Mouse (Mus musculus) forelimb bud, embryonic 11.5 days (tissue): ENCODE data around the gene Ccl6.
A peak's percentile ranks its signal among the peaks of the same experiment; 100 is the strongest.

Source experiments
- DNase-seq: peaks from one replicate; pipeline ENCODE4 v3.0.0-alpha.2; 2012; ENCODE audit warnings: low read depth, low spot score

The Ccl6 gene

DNA sequence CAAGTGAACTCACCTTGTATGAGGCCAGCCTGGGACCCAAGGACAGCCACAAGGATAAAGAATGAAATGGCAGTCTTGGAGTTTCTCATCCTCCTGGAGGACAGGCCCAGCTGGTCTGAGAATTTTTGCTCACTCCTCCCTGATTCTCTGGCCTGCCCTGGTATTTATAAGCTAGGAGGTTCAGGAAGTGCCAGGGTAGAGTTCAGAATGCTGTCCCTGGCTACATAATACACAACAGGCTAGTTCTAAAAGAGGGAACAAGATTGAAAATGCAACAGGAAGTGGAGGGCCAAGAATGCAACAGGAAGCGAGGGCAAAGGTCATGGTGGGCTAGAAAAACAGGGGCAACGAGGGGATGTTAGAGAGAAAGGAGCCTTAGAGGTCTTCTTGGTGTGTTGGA, at the start of gene Ccl6:
Gene Ccl6 (minus strand): TSS at position 235 of the 400 bp plus-strand sequence.
- DNase-seq = no peak

DNA sequence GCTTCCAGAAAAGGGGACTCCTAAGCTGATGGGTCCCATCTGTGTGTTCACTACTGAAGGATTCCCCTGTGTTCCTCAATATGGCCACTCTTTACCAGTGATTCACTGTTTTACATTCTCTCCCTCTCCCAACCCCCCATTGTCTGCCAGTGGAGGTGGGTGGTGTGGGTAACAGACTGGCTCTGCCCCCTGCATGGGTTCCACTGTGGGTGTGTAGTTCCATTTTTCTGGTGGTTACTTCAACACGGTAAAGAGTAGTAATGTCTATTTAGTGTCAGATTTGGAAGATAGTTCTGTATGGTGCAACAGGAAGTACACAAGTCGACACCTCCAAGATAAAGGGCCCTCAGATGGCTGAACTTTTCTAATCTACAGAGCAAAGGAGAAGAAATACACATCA, 48.3 kb upstream of the Ccl6 start:
- DNase-seq = no peak

DNA sequence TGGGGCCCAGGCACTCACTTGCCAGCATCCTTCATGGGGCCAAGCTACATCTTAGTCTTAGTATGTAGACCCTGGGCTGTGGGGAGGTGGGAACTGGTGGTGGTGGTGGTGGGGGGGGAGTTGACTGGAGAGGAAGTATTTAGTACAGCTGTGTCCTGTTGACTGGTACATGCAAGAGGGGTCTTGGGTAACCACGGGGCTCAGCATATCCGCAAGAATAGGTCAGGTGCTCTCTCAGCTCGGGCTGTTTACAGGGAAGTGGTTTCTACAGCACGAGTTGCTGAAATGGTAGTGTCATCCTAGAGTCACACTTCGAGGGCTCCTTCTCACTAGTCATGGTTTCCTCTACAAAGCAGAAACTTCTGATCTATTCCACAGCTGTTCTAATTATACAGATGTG, 47.3 kb upstream of the Ccl6 start:
- no peak for DNase-seq

DNA sequence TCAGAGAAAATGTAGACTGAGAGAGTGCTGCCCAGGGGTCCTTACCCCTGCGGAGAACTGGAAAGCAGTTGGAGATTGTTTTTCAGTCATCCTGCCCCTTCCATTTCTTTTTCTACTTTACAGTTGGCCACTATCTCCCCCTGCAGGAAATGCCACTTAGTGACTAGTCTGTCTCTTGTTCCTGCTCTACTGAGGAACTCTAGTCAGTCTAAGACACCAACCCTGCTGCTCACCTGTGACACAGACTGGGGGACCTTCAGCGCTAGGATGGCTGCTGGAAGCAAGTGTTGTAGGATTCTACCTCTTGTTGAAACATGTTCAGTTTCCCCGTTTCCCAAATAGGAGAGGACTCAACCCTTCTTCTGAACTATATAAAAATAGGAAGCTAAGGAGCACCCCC, 46.6 kb upstream of the Ccl6 start:
- DNase-seq = no peak

DNA sequence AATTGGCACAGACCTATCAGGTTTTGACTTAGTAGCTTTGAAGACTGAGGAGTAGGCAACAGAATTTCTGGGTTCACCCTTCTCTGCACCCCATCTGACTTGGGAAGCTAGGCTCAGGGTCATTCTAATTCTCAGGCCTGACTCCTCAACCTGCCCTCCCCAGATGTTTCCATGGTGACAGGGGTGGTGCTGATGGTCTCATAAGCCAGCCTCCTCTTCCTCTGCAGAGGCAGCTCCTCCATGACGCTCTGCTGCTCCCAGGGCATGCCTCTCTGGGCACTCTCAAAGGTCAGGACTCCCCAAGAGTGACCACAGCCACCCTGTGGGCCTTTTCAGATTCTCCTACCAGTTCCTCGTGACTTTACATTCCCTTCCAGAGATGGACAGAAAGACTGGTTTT, 46.0 kb upstream of the Ccl6 start:
- no peak for DNase-seq

DNA sequence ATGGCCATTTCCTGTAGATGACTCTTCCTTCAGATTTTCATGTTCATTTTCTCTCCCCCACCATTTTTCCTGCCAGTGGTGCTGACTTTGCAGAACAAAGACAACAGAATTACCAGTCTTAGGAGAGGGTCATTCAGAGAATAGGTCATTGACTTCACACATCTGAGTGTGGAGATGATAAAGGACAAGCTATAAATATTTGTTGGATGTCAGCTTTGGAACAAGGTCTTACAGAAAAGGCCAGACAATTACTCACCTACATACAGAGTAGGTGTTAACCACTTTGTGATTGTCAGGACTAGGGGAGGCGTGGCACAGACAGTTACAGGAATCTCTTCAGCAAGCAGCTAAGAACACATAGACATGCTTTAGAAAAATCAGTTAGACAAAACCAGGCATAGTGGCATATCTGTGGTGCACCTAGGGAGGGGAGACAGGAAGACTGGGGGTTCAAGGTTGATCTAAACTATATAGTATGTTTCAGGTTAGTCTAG, 43.9 kb upstream of the Ccl6 start:
- DNase-seq = no peak

DNA sequence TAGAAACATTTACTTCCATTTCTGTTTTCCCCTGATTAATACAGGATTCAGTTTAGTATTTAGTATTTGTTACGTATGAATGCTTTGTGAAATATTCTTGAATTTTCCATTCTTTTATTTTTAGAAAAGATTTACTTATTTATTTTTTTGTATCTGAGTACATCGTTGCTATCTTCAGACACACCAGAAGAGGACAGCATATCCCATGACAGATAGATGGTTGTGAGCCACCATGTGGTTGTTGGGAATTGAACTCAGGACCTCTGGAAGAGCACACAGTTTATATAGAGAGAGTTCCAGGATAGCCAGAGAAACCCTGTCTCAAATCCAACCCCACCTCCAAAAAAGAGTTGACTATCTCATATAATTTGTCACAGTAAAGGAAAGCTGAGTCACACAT, 42.0 kb upstream of the Ccl6 start:
- DNase-seq = no peak

DNA sequence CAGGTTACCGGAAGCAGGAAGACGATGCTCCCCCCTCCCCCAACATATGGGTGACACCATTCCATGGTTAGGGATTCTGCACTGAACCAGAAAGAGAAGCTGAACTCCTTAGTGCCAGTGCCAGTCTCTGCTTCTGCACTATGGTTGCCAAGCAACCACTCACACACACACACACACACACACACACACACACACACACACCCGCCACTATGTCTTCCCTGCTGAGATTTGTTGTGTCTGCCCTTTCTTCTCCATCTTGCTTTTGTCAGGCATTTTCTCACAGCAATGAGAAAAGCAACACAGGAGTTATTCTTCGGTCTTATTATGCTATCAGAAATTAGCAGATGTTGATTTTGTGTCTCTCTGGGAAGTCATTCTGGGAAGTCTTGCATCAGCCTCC, 41.5 kb upstream of the Ccl6 start:
- DNase-seq = no peak

DNA sequence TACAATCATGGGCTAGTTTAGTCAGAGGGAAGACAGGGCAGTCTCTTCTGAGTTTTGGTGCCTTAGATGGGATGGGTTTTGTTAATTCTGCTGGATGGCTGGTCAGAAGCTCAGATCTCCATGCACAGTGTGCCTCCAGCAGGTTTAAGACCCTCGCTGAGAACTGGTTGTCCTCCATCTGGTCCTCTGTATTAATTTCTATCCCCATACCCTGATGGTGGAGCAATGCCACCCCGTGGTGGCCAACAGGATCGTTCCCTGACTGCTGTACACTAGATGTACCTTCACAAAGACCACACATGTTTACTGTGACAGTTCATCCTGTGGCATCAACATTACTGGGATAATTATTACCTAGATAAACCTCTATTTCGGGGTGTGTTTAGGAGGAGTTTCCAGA, 39.9 kb upstream of the Ccl6 start:
- no peak for DNase-seq

DNA sequence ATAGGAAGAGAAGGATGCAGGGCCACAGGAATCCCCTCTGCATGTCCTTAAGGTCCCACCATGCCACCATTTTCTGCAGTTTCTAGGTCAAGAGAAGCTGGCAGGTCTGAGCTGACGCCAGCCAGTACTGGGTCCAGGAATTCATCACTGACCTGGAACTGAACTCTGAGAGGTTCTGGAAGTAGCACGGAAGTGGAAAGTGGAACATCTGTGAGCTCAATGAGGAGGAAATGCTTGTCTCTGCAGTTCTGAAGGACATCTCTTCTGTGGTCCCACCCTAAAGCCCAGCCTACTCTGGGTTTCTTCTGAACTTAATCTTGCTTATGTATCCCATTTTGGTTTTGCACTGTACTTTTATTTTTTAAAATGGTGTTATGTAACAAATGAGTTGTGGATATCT, 38.2 kb upstream of the Ccl6 start:
- DNase-seq = no peak

DNA sequence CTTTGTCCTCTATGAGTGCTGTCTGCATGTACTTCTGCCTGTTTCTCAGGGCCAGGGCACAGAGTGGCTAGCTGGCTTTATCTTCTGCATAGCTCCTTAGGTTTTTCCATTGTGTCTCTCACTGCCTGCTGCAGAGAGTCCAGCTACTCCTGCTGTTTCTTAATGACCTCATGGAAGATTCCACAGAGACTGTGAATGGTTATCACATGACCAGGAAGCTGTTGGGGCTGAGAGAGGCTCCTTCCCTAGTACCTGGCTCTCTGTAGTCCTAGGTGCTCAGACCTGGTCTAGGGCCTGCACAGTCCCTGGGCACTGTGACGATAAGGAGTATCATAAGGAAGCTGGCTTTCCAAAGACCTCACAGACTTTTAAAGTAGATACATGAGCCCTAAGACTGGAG, 37.7 kb upstream of the Ccl6 start:
- DNase-seq = no peak

DNA sequence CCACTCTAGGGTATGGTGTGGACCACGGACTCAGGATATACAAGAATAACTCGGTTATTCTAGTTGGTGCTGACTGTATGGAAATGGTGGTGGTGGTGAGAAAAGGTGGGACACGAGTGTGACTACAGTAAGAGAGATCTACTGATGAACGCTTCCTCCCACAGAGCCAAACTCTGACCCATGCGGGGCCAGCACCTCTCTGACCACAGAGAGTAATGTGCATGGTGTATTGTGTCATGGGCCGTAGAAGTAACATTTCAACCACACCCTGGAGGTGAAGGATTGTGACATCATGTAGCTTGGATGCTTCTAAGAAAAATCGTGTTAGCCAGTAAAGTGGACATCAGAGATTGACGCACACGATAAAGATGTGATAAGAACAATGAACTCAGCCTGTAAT, 35.9 kb upstream of the Ccl6 start:
- DNase-seq = no peak

DNA sequence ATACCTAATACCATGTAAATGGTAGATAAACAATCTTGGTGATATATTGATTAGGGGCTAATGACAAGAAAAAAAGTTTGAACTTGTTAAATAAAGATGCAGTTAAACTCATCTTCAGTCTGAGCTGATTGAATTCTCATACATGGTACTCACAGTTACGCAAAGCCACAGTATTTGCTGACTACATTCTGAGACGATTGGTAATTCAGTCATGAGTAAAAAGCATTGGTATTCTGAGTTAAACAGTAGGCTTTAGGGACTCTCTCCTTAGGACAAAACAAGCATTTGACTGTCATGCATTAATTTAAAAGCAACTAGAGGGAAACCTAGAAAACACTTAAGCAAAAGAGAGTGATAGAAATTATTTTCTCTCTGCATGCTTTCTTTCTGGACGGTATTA, 30.7 kb upstream of the Ccl6 start:
- DNase-seq = no peak

DNA sequence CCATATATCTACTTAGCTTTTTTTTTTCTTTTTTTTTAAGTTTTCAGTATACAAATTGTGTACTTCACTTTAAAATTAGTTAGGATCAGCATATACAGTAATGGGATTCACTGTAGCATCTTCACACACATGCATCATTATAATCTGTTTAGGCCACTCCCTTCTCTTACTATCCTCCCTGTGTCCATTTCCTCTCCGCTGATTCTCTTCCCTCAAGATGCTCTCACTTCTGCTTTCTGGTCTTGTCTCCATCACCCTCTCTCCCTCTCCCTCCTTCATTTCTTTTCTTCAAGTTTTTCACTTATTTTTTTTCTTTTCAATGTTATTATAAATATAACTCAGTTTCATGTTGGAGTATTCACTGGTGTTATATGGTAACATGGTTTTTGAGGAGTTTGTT, 26.1 kb upstream of the Ccl6 start:
- no peak for DNase-seq

DNA sequence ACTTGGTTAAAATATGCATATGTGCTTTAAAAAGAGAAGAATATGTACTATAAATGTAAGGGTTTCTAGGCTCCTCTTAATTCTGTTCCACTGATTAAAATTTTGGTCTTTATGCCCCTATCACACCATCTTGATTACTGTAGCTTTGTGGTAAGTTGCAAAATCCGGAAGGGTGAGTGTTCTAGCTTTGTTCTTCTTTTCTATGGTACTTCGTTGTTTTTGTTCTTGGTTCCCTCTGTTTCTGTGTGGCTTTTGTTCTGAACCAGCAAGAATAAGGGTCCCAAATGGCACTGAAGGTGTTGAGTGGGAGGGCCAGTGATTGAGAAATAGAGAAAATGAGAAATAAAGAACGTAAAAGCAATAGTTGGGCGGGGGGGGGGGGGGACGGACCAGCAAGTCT, 25.4 kb upstream of the Ccl6 start:
- DNase-seq = no peak

DNA sequence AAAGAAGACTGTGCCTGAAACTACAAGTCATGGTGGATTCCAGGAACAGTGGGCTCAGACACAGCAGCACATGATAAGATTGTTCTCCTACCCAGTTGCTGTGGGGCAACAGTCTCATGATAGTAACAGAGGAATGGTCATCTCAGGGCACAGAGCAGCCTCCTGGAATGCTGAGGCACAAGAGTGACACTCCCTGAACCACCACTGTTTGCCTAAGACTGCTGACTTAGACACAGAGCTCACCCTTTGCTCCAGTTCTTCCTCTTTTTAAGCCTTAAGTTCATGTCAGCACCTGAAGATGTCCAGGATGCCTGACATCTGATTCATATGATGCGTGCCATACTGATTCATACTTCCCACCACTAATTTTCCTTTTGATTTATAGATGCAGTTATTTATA, 23.7 kb upstream of the Ccl6 start:
- no peak for DNase-seq

DNA sequence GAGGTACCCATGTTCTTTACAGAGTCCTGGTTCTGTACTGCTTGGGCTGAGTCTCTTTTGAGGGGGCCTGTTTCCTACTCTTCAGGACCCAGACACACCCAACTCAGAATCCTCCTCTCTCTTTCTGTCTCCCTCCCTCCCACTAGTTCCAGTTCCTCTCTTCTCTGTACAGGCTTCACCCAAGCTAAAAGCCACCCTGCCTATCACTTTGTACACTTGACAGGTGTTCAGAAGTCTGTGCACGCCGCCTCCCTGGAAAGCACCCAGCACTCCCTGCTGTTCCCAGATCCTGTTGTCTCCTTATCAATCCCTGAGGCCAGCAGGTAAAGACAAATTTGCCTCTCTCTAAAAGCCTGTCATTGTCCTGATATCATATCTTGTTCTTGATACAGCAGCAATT, 18.0 kb upstream of the Ccl6 start:
- DNase-seq = no peak

DNA sequence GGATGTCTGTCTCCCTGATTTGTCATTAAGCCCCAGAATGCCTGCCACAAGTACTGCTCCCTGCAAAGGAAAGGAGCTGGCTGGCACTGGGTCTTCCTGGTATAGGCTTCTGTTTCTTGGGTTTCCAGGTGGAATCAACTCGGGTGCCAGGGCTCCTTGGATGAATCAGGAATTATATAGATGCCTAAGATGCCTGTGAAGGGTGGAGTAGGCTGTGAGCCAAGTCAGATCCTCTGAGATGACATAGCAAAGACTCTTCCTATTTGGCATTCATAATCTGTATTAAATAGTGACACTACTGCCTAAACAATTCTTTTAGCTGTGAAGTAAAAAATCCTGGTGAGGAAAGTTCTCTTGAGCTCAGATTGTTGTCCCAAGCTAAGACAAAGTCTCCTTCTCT, 13.5 kb upstream of the Ccl6 start:
- no peak for DNase-seq

DNA sequence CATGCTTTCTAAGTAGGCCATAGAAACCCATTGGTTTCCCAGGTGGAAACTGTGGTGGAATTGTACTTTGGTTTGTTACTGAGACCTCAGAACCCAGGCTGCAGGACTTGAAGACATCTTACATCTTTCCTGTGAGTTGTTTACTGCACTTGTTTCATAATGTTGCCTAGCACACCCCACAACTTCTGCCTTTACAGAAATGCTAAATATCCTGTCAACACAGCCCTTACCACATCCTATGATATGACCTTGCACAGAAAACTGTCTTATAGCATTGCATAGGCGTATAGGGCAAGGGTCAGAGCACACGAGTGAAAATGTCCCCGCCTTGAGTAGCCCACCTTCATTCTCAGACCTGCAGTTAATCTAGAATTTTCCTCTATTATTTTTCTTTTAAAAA, 12.6 kb upstream of the Ccl6 start:
- no peak for DNase-seq

DNA sequence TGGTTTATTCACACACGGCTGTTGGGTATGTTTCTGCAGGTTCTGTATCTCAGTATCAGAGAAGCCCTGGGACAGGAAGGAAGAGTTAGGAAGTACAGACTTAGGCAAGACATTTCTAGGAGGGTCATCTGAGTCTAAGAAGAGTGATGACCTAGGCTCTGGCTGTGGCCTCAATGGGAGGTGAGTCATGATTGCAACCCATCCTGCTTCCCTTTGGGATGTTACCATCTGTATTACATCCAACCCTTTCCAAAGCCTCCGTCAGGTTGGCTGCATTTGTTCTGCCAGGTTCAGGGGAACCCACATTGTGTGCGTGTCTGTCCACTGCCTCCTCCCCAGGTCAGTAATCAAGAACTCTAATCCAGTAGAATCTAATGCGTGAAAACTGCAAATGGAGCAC, 11.8 kb upstream of the Ccl6 start:
- DNase-seq = no peak

DNA sequence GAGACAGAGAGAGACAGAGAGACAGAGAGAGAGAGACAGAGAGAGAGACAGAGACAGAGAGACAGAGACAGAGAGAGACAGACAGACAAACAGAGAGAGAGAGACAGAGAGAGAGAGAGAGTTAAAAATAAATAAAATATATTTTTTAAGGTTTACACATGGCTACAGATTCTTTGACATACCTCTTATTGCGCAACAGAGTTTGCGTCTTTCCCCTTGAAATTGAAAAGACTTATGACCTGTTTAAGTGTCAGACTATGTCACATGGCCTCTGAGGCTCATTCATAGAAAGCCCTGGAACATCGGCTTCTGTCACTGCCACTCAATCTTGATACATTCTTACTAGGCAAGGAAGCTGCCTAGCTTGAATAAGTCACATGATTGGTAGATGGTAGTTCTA, 10.5 kb upstream of the Ccl6 start:
- no peak for DNase-seq

DNA sequence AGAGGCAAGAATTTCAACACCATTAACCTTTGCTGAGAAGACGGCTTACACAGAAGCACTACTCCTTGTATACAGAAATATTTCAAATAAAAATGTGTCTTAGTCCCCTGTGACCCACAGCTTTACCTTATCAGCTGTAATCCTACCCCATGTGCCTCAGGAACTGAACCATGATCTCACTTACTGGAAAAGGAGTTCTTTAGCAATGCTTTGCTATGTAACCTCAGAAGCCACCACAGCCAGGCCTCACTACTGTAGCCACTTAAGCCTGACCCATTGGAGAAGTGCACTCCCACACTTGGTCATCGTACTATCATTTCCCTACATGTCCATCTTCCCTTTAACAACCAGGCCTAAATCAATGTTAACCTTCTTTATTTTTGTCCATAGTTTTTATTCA, 7.7 kb upstream of the Ccl6 start:
- no peak for DNase-seq

DNA sequence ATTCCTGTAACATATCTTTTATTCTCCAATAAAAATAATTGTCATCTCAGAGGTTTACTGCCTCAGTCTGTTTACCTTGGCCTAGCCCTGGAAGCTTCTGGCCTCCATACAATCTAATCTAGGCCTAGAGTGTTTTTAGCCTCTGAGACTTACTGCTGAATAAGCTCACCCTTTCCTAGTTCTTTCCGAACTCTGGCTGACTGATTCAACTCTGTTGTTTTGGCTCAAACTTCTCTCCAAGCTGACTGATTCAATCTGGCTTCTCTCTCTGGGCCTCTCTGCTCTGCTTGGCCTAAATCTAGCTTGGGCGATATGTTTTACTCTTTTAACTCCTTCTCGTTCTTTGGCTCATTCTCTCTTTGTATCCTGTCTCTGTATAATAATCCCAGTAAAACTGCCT, 6.1 kb upstream of the Ccl6 start:
- no peak for DNase-seq

DNA sequence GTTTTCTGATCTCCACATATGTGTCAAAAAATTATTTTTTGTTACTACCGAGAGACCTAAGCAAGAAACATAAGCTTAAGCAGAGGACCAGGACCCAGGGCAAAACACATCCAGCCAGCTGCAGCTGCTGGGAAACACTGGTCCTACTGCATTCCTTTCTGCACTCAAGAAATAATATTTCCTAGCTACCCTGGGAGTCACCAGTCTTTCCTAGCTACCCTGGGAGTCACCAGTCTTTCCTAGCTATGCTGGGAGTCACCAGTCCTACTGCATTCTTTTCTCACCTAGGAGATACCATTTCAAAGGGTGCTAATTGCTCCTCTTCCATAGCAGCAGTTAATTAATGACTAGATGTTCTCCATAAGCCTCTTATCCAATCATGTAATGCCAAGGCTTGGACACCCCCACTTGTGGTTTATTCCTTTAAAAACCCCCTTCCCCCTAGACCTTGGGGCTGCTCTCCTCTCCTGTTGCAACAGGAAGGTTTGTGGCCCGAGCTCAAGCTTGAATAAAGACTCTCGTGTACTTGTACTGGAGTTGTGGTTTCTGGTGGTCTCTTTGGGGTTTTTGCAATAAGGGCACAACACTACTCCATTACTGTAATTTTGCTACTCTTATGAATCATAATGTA, 5.4 kb upstream of the Ccl6 start:
- peak; percentile 12 for DNase-seq
